Mouse (Mus musculus) midbrain, embryonic 11.5 days (tissue): ENCODE results near the gene Cox11. TPM values are rescaled to one million over a fixed set of nuclear protein-coding genes. Genes with fewer than 3 reads are reported as not detected.

ENCODE experiments used
- ATAC-seq: fragments of 200-750 bp; cut with Nextera tagmentation; 2 replicates; pipeline ENCODE4 v1.8.0; 2017; ENCODE audit warnings: moderate TSS enrichment, moderate library complexity; ENCODE audit not compliant: low FRiP score
- DNase-seq: peaks from one replicate; pipeline ENCODE4 v3.0.0; 2015; ENCODE audit warnings: low spot score; ENCODE audit errors: missing footprints
- H3K27ac ChIP-seq: fragments of 300-500 bp; sonication (generic); 2 replicates; pipeline ENCODE4 v1.5.1; 2014; ENCODE audit warnings: low read depth, low read length
- H3K27me3 ChIP-seq: fragments of 300-500 bp; sonication (generic); 2 replicates; pipeline ENCODE4 v1.6.1; 2014; ENCODE audit warnings: mild to moderate bottlenecking, low read length, moderate library complexity, mixed read lengths; ENCODE audit not compliant: control insufficient read depth, insufficient read depth
- H3K36me3 ChIP-seq: fragments of 300-500 bp; sonication (generic); 2 replicates; pipeline ENCODE4 v1.6.1; 2014; ENCODE audit warnings: mild to moderate bottlenecking, low read length, moderate library complexity, mixed read lengths; ENCODE audit not compliant: control insufficient read depth, insufficient read depth
- H3K4me1 ChIP-seq: fragments of 300-500 bp; sonication (generic); 2 replicates; pipeline ENCODE4 v1.6.1; 2014; ENCODE audit warnings: low read length; ENCODE audit not compliant: control insufficient read depth, insufficient read depth
- H3K4me2 ChIP-seq: fragments of 300-500 bp; sonication (generic); 2 replicates; pipeline ENCODE4 v1.6.1; 2014; ENCODE audit warnings: mild to moderate bottlenecking, moderate library complexity
- H3K4me3 ChIP-seq: fragments of 300-500 bp; sonication (generic); 2 replicates; pipeline ENCODE4 v1.5.1; 2014; ENCODE audit warnings: low read depth, low read length
- H3K9ac ChIP-seq: fragments of 300-500 bp; sonication (generic); 2 replicates; pipeline ENCODE4 v1.6.1; 2014; ENCODE audit warnings: low read length
- H3K9me3 ChIP-seq: fragments of 300-500 bp; sonication (generic); 2 replicates; pipeline ENCODE4 v1.6.1; 2016; ENCODE audit warnings: low read length; ENCODE audit not compliant: control insufficient read depth
- WGBS: fragments of 180-500 bp; shearing (Covaris S2); extraction: QIAGEN DNeasy Blood & Tissue Kit; methylation state at CpG from one replicate; pipeline ENCODE4 v1.1.7; 2014; 5-methylcytosine and 5-hydroxymethylcytosine counted together
- polyA plus RNA-seq: library from polyadenylated mRNA; unstranded; fragments of >200 nt; fragmentation: Nextera tagmentation; extraction: Ambion mirVana; gene quantifications from 2 replicates; pipeline ENCODE4 v1.2.1, GENCODE M21; 2014

Cox11 gene
- polyA plus RNA-seq, 1 experiment from 2014 or later, result 24.6 TPM

DNA sequence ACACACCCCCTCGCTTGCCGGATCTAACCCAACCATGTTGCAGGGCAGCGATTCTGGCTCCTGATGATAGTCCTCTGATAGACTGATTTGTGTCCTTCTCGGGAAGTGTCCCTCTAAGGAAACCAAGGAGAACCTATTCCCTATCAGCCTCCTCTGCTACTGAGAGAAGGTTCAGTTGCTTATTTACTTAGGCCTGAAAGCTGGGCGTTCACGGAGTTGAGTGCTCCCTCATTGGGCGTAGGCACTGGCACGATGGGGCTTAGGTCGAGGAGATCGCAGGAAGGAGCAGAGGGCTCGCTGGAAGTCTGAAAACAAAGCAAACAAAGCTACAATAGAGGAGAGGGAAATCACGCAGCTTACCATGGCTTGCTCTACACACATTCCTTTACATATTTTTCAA, 19.6 kb downstream of the Cox11 start:
- H3K4me2 ChIP-seq, result no peak overlapping the region
- no peaks in the 10 kb centered on the region for H3K4me1 ChIP-seq
- H3K27me3 ChIP-seq, result no peaks in the 10 kb centered on the region
- H3K9me3 ChIP-seq, result no peaks in the 10 kb centered on the region
- peak; percentile 65 for DNase-seq
- ATAC-seq, result no peak
- H3K9ac ChIP-seq, result no peak overlapping the region
- no peak overlapping the region for H3K4me3 ChIP-seq
- H3K27ac ChIP-seq, result no peak overlapping the region
- WGBS, result 81% methylated on average over 12 of the region's 12 CpGs
- H3K36me3 ChIP-seq, result no peaks in the 10 kb centered on the region

DNA sequence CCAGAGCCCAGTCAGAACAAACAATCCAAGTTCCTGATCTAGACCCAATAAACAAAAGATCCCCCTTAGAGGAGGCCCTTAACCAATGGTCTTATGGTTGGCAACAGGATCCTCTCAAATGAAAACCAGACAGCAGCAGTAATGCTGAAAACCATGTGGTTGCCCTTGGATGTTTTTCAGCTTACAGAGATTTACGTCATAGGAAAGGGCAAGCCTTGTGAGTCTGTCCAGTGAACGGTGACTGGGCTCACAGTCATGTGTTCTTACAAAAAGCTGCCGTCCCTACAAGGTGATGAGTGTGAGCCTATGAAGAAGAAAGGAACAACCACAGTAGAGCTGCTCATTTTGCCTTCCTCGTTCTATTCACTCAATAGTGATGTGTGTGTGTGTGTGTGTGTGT, 22.7 kb downstream of the Cox11 start:
- Histone ChIP-seq H3K9me3 (no peaks in the 10 kb centered on the region), H3K4me1 (peaks cover 26% of the 10 kb centered on the region), H3K4me2 (no peak overlapping the region), H3K27me3 (no peaks in the 10 kb centered on the region), H3K9ac (no peak overlapping the region), H3K4me3 (no peak overlapping the region), H3K36me3 (no peaks in the 10 kb centered on the region), H3K27ac (no peak overlapping the region)
- ATAC-seq, result no peak
- 87% methylated on average over 4 of the region's 4 CpGs for WGBS
- DNase-seq, result no peak

DNA sequence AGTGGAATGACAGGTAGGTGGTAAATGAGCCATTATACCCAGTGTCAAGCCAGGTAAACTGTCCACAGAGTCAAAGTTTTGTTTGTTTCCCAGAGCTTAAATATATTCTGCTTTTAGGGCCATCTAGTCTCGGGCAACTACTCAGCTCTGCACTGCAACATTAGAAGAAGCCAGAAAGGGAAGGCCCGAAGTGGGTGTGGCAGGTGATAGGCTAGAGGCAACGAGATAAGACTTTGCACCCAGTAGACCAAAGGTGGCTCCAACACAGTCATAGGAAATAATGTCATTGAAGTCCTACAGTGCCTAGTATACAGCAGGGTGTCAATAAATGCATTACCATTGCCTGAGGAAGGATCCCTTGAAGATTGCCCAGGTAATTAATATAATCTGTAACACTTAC, 25.1 kb downstream of the Cox11 start:
- Histone ChIP-seq H3K4me1 (peaks cover 27% of the 10 kb centered on the region), H3K4me2 (no peak overlapping the region), H3K9me3 (no peaks in the 10 kb centered on the region), H3K27me3 (no peaks in the 10 kb centered on the region), H3K9ac (no peak overlapping the region), H3K27ac (no peak overlapping the region), H3K36me3 (no peaks in the 10 kb centered on the region), H3K4me3 (no peak overlapping the region)
- DNase-seq, result no peak
- ATAC-seq, result no peak
- WGBS, result 78% methylated on average over 3 of the region's 3 CpGs

DNA sequence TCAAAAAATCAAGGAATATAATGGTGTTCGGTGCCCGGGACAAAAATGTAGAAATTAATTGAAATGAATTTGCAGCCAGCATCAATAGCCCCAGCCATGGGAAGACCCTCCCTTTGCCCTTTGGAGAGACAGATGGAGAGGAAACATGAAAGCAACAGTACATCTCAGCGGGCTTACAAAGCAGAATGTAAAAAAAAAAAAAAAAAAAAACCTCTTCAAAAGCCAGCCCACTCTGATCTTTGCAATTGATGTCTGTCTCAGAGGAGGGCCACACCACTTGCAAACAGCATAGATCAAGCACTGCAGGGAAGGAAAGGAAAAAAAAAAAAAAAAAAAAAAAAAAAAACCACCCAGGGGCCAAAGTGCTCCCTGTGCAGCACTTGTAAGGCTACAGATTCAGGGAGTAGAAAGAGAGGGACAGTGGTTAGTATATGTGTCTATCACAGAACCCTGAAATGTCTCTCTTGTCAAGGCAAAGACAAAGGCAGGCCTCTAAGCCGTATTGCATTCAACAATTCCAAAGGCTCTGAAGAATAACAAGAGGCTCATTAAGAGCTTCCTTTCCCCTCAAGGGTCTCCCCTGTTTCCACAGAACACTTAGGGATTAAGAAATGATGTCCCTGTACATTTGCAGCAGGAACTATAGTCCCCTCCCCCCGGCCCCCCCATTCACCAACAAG, 25.8 kb downstream of the Cox11 start:
- Histone ChIP-seq H3K27ac (peak overlapping the region; percentile 5; the same call in 1 of the 2 replicates), H3K36me3 (no peaks in the 10 kb centered on the region)

DNA sequence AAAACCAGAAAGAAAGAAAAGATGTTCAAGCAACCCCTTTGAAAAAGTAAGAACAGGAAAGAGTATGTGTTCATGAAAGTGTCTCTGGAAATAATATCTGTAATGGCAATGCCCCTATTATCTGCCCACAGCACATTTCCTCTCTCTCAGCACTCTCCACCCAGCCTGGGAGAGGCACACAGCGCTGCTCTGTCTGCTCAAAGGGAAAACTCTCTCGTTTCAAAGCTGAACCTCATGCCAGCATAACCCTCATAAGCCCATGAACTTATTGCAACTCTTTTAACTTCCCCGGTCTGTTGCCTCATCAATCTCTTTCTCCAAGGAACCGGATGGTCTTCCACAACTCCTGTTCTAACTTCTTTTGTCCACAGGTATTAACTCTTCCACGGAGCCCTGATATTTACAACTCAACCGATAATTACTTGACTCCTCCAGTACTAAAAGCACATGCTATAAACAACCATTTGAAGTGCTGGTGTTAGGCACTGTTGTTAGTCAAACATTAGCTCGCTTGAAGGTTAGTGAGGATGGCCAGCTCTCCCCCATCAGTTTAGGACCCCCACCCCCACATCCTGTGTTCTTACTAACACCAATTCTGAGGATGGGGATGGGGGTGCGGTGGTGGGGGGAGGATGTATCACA, 26.5 kb downstream of the Cox11 start:
- Histone ChIP-seq H3K4me1 (peaks cover 27% of the 10 kb centered on the region), H3K27me3 (no peaks in the 10 kb centered on the region), H3K4me2 (no peak overlapping the region), H3K9me3 (no peaks in the 10 kb centered on the region), H3K36me3 (no peaks in the 10 kb centered on the region), H3K4me3 (no peak overlapping the region), H3K9ac (no peak overlapping the region), H3K27ac (no peak overlapping the region; the same call in 1 of the 2 replicates)
- WGBS, result 28% methylated on average over 8 of the region's 8 CpGs
- ATAC-seq, result peak; percentile 41; the same call in 1 of the 2 replicates
- DNase-seq, result no peak

More for the DNA sequence above, 25.8 kb downstream of the Cox11 start:
- Histone ChIP-seq H3K4me2 (no peak overlapping the region), H3K9me3 (no peaks in the 10 kb centered on the region), H3K27me3 (no peaks in the 10 kb centered on the region), H3K4me1 (peaks cover 27% of the 10 kb centered on the region), H3K4me3 (no peak overlapping the region), H3K9ac (no peak overlapping the region)
- WGBS, result 29% methylated on average over 5 of the region's 5 CpGs
- ATAC-seq (peak; percentile 51), DNase-seq (peak; percentile 91)

DNA sequence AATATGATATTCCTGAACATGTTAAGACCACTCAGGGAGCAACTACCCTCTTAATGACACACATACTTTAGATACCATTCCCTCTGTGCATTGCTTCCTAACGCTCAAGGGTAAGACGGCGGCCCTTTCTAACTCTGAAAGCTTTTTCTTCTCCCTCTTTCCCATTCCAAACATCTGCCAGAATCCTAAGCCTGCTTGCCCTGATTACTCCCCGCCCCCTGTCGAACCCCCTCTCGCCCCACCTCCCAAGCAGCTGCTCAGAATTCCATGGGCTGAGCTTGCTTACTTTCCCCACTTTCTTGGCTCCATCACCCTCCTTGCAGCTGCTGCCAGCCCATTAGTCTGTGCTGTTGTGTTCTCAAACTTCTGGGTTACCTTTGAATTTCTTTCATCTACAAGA, 27.2 kb downstream of the Cox11 start:
- ATAC-seq, result peak; percentile 58
- Histone ChIP-seq H3K4me3 (no peak overlapping the region), H3K9me3 (no peaks in the 10 kb centered on the region), H3K9ac (no peak overlapping the region), H3K4me1 (peaks cover 27% of the 10 kb centered on the region), H3K4me2 (no peak overlapping the region), H3K36me3 (no peaks in the 10 kb centered on the region), H3K27me3 (no peaks in the 10 kb centered on the region), H3K27ac (no peak overlapping the region)
- DNase-seq, result peak; percentile 91
- 4% methylated on average over 6 of the region's 6 CpGs for WGBS

DNA sequence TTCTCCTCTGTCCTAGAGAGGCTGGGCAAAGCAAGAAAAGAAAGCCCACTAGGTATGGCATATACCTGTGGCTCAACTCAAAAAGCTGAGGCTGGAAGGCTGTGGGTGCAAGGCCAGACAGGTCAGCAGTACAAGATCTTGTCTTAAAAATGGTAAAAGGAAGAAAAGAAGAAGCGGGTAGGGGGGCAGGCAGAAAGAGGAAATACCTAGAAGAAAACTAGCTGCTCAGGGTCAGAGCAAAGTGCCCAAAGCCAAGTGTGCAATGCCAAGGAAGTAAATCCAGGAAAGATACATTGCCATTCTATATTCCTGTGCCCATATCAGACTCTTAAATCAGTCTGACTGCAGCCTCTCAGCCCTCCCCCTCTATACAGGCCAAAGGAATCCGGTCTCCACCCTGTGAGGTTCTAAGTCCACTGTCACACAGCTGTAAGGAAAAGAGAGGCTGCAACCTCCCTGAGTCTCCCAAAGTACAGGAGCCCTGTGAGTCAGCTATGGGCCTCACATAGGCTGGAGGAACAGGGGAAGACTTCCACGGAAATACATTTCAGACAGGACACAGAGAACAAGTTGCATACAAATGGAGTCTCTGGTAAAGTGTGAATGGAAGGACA, 28.3 kb downstream of the Cox11 start:
- no peaks in the 10 kb centered on the region for H3K9me3 ChIP-seq
- no peak for ATAC-seq
- H3K36me3 ChIP-seq, result no peaks in the 10 kb centered on the region
- H3K4me2 ChIP-seq, result no peak overlapping the region
- H3K27me3 ChIP-seq, result no peaks in the 10 kb centered on the region
- H3K9ac ChIP-seq, result no peak overlapping the region
- H3K4me3 ChIP-seq, result no peak overlapping the region
- peaks cover 27% of the 10 kb centered on the region for H3K4me1 ChIP-seq
- no peak overlapping the region for H3K27ac ChIP-seq
- no peak for DNase-seq
- WGBS, result 84% methylated on average over 3 of the region's 3 CpGs

DNA sequence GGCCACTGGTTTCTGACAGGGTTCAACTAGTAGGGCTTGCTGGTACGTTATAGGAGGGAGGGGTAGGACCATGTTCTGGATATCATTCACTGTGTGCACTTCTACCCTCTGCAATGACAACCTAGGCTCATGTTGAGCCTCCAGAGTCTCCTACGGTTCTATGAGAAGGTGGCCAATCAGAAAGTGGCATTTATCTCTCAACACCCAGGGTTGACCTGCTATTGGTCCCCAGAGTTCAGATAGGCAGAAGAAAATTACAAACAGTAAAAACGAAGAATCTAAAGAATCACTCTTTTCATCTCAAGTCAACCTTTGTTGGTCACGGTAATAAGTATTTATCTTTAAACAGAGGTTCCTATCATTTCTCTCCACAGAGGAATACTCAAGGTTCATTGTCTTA, 28.9 kb downstream of the Cox11 start:
- H3K4me3 ChIP-seq, result no peak overlapping the region
- H3K36me3 ChIP-seq, result no peaks in the 10 kb centered on the region
- H3K9ac ChIP-seq, result no peak overlapping the region
- H3K4me1 ChIP-seq, result peaks cover 27% of the 10 kb centered on the region
- H3K27ac ChIP-seq, result no peak overlapping the region
- 85% methylated on average over 4 of the region's 4 CpGs for WGBS
- no peaks in the 10 kb centered on the region for H3K27me3 ChIP-seq
- DNase-seq (no peak), ATAC-seq (no peak)
- H3K4me2 ChIP-seq, result no peak overlapping the region
- no peaks in the 10 kb centered on the region for H3K9me3 ChIP-seq

DNA sequence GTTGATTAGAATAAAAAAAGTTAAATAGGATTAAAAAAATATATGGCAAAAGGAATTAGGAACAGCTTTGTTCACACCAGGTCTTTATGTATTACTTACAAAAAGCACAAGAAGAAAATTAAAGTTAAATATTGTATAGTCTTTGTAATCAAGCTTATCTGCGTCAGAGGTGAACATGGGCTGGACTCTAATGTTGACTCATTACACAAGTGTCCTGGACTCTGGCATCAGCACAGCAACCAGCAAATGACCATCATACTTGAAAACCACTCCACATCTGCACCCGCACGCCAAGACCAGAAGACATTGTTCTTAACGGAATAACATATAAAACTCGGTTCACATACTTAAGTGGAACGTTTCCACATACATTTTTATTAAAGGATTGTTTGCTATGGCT, 29.4 kb downstream of the Cox11 start:
- Histone ChIP-seq H3K27me3 (no peaks in the 10 kb centered on the region), H3K4me1 (peaks cover 27% of the 10 kb centered on the region), H3K9ac (no peak overlapping the region), H3K4me3 (no peak overlapping the region), H3K4me2 (no peak overlapping the region), H3K27ac (no peak overlapping the region), H3K36me3 (no peaks in the 10 kb centered on the region), H3K9me3 (no peaks in the 10 kb centered on the region)
- WGBS, result 94% methylated on average over 6 of the region's 6 CpGs
- DNase-seq (no peak), ATAC-seq (no peak)
